Mouse (Mus musculus) lung, adult 18-20 months (tissue): ENCODE measurements around the gene Trmt5.
A peak's percentile ranks its signal among the peaks of the same experiment; 100 is the strongest.

ENCODE experiments used
- DNase-seq, 2 experiments: peaks; one replicate each; pipeline ENCODE4 v3.0.0; 2022; ENCODE audit warnings: mixed read lengths in 2 of 2

Trmt5 gene

DNA sequence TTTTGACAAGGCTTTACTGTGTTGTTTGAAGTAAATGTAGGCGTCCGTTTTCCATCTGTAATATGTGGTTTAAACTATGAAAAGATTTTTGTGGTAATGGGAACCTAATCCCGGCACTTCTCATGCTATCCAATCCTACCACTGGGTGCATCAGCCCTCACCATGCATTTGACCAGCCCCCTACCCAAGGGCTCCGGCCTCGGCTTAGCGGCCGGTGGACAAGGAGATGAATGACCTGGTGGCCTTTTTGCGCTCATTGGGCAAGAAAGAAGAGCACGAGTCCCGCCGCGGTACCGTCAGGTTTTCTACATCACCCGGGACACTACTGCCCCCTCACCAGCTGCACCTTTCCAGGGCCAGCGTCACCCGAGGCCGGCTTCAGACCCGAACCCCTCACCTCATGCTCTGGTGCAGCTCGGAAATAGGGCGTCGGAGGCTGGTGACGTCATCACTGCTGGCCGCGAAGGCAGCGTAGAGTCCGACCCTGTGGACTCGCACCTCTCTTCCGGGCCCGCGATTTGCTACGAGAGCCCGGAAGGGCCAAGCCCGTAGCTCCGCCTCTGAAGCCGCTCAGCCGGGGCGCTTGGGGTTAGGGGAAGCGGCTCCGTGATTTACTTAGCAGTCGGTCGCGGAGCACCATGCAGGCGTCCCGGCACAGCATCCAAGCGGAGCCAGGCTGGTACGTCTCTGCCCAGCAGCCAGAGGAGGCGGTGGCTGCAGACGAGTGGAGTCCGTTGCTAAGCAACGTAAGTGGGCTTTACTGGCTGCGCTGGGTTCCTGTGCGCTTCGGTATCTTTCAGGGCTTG lies at the start of gene Trmt5, which contains the start of gene Slc38a6:
Trmt5 (minus strand) TSS at position 424 of the 806 bp plus-strand sequence.
Slc38a6 (plus strand) TSS at position 493 of the 806 bp plus-strand sequence.
- DNase-seq, result peak; percentile 92 to 94

DNA sequence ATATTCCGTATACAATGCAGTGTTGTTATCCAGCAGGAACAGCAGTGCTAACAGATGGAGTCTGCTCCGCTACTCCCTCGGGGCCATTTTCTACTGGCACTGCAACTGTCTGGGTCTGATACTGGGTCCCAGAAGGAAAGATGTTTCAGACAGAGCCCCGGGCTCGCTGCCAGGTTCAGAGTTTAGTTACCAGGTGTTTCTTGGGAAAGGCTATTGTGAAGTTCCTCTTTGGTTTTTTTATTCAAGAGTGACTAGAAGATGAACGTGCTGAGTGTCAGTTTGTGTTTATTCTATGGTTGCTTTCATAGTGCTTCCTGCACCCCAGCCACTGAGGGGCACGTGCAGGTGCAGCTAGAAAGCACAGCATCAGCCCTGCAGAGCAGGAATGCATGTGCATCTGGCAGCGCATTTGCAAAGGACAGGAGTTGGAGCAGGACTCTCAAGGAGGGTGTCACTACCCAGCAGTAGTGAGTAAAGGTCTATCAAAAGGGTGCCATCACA lies 47.6 kb upstream of the Trmt5 start:
- DNase-seq, result no peak

DNA sequence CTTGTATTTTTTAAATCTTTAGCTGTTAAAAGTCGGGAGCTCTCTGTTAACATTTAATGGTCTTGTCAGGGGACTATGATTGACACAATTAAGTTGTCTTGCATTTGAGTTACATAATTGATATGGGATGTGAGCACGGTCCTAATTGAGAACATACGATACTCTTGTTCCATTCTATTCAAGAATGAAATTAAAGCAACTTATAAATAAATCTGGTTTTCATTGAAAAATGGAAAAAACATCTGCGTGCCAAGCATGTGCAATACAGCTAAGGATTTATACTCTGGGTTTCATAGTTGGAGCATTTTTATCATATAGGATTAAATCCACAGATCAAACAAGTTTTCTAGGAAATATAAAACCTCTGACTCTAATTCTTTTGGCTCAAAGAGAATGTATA lies 46.2 kb upstream of the Trmt5 start:
- DNase-seq, result no peak

DNA sequence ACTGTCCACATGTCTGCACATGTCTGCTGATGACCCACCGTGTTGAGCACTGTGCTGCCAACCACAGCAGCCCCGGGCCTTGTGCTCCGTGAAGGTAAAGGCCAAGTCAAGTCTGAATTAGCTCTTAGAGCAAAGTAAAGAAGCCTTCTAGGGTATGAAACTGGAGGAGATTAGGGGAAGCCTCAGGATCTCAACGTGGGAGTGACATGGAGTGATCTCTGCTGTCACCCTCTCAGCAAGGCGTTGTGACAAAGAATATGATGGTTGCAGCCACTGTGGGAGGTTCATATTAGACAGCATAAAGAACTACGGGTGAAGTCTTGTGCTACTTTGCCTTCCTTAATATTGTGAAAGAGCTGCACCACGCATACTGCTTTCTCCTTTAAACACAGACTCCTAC lies 43.7 kb upstream of the Trmt5 start:
- no peak for DNase-seq

DNA sequence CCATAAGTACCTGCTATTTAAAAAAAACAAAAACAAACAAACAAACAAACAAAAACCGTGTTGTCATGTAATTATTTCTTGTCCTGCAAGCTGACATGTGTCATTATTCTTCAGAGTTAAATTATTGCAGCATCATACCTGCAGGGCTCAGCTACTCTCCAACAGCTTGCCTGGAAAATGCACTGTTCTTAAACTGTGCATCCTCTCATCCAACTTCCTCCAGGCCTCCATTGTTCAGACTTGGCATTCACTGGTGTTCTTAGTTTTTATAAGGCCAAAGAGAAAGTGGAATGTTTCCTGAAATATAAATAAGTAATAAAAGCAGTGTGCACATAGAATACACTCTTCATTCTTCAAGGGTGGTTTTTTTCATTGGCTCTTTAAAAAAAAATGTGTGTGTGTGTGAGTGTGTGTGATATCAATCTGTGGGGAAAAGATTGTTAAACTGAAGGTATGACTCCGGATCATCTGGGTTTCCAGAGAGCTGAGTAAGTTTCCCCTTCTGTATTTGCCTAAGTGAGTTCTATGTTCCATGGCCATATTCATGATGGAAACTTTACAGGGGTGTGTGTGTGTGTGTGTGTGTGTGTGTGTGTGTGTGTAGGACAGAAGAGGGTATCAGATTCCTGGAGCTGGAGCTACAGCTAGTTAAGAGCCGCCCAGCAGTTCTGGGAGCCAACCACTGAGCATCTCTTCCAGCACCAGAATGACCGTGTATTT lies 42.1 kb upstream of the Trmt5 start:
- no peak for DNase-seq

DNA sequence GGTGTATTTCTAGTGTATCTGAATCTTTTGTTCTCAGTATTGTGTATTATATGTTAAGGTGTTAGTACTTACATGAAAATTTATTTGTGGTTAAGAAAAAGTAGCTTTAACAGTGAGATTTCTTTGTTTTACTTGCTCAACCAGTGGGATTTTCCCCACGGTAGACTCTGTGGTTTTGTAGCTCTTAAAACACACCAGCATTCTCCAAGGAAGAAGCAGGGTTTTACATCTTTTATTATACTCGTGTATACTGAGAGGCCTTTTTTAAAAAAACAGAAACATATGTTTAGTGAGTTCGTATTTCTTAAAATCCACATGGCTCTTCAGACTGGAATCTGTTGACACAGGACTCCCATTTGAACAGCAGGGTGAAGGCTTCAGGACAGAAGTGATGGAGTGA lies 40.9 kb upstream of the Trmt5 start:
- DNase-seq, result no peak

DNA sequence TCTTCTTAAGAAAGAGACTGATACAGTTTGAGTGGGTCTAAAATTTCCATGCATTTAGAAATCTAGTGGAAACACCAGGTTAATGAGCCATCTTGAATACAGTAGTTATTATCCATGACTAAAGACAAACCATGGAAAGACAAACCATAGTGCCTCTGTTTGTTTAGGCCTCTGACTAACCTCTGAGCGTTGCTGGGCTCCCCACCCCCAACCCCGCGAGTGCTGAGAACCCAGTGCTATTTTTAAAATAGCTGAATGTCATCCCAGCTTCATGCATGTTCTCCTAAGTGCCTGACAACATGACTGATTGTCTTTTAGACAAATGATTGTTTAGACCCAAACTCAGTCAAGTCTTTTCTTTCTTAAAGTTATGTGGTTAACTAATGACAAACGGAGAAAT lies 39.1 kb upstream of the Trmt5 start:
- no peak for DNase-seq

DNA sequence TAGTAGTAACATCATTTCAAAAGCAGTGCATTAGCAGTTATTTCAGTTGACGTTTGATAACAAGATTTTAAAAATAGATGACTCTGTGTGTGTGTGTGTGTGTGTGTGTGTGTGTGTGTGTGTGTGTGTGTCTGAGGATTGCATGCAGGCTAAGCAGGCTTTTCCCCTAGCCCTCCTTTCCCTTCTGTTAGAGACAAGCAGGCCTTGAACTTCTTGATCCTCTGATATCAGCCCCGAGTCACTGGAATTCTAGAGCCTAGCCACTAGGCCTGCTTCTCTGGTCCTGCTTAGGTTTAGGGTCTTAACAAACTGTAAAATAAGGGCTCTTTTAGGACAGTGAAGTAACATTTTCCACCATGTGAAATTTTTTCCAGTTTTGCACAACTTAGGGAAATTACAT lies 38.7 kb upstream of the Trmt5 start:
- no peak for DNase-seq

DNA sequence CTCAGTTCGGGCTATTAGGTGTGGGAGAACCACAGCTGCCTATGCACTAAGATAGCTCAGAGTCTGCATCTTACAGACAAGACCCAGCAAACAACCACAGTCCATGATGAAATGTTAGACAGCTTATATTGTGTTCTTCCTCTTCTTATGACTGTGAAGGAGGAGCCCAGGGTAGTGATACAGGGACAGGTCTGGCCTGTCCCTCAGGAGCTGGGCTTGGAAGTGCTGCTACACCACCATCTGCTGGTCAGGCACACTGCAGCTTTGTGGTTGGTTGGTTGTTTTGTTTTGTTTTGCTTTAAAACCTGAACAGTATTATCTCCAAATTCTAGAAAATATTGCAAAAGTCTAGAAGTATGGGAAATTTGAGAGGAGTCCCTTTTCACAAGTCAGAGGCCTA lies 38.2 kb upstream of the Trmt5 start:
- DNase-seq, result peak; percentile 42 to 52

DNA sequence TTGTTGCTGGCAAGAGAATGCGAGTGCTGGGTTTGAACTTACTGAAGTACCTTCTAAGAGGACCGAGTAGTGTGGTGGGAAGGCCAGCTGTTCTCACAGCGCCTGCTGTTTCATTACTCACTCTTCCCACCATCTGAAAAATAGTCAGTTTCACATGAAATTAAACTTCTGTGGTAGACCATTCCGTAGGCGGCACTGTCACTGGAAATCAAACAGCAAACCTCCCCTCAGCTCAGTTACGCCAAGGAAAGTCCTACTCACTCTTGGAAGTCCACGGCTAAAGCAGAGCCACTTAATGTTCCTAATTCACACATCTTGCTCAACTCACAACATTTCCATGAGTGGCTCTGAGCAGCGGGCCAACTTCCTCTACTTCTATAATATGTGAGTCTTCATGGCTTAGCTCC lies 37.7 kb upstream of the Trmt5 start:
- DNase-seq, result peak; percentile 60 to 70

DNA sequence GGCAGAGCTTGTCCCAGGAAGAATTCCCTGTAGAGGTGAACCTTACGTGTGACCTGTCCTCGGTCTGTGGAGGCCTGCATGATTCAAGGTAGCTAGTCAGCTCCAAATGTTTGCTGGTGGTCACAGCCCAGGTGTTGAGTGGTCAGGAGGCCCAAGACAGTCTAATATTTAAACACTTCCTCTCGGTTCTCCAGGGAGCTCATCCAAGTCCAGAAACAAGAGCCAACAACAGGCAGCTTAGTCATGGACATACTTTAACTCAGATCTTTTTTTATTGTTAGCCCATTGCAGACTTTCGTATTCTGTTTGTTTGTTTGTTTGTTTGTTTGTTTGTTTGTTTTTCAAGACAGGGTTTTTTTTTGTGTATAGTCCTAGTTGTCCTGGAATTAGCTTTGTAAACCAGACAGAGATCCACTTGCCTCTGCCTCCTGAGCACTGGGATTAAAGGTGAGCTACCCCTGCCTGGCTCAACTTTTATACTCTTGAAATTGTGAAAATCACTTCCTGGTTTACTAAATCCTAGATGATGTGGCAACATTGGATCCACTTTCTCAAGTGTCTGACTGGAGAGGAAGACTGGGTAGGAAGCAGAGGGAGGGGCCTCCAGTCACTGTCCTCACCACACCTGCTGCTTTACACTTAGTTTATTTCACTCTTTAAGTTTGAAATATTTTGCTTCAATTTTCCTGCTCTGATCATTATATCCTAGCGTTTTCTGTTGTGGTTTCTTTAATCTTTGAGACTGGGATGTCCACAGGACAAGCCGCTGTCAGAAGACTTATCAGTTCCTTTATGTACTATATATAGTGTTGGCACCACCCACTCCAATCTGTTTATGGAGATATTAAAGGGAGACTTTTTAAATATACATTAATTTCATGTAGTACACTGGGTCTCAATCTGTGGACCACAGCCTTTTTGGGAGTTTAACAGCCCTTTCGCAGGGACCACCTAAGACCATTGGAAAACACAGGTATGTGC lies 31.5 kb upstream of the Trmt5 start:
- no peak for DNase-seq

DNA sequence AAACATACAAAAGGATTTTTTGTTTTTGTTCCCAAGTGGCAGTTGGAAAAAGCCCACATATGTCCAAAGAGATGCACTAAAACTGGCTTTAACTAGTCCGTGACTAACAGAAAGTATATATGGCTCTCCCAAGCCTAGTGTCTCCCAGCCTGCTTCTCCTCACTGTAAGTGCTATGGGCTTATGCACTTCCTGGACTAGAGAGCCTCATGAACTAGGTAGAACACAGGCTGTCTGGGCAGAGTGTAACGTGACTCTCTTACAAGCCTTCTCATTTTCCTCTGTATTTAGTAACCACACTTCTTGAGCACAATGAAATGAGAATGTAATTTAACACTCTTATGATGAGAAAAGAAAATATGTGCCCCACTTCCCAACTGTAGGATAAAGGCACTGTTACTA lies 22.2 kb upstream of the Trmt5 start:
- DNase-seq, result no peak

DNA sequence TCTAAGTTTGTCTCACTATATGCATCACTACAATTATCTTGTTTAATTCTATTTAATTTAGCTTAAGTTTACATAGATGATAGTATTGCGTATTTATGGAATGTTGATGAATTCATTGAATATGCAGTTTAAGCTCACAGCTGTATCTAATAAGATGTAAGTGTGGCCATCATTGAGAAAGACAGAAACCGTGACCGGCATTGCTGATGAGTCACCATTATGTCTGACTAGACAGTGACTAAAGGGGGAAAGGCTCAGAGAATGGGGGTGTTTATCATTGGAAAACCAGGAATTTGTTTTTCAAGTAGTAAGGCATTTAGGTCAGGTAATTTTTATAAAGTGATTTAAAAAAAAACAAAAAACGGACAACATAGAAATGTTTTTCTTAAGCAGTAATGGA lies 21.2 kb upstream of the Trmt5 start:
- no peak for DNase-seq

DNA sequence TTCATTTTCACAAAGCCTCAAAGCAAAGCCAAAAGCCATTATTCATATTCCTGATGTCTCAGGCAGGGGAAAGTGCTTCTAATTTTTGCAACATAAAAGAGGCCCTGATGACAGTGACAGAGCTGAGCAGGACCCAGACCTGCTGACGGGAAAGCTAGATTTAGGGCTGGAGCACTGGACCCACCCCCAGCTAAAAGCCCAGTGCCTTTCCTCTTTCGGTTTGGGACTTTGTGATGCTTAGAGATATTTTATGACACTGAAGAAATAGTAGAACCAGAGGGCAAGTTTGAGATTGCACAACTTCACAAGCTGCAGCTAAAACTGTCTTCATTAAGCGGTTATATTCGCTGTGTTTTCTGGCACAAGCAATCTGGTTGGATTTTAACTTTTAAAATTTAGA lies 18.1 kb upstream of the Trmt5 start:
- no peak for DNase-seq

DNA sequence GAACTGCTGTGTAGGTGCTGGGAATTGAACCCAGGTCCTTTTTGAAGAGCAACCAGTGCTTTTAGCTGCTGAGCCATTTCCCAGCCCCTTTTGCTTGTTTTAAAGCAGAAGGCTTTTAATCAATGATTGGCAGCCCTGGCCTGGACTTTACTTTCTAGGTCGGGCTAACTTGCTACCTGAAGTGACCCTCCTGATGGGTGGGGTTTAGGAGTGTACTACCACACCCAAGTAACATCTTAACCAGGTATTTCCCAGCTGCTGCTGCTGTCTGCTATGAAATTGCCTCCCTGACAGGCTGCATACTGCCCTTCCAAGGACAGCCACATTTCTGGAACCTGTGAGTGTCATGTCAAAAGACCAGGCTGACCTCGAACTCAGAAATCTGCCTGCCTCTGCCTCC lies 14.0 kb upstream of the Trmt5 start:
- DNase-seq, result no peak

DNA sequence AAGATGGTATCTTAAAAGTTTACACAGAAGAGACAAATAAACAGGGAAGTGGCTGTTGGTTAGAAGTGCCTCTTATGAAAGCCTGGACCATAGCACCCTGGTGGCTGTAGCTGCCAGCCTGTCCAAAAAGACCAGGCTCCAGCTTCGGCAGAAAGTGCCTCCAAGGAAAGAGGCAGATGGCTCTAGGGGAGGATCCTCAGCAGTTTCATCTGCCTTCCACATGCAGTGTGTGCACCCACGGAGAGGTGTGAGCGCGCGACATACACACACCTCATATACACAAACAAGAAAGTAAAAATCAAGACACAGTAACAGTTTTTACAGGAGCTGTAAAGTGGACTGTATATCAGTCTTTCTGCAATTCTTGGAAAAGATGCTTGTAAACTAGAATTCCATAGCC lies 12.1 kb upstream of the Trmt5 start:
- DNase-seq, result no peak

DNA sequence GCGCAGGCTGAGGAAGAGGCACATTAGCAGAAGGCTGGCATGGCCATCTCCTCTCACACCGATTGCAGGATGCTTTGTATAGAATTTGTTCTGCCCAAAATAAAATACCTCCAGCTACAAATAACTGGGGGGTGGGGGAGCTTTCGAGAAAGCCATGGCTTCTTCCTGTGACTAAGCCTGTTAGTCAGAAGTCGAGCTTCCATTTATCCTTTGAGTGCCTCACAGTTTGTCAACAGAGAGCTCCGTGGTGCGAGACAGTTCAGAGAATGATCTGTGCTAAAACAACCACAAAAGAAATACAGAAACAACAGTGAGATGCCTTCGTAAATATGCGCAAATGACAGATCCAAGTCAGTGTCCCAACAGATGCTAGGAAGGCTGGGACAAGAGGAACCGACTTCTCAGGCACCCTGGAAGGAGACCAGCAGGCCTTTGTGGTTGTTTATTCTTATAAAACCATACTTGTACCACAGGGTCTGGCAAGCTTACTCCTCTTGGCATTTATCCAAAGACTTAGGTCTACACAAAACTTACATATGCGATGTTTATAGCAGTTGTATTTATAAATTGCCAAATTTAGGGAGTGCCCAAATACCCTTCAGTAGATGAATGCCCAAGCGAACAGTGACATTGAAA lies 9.1 kb upstream of the Trmt5 start:
- DNase-seq, result no peak

DNA sequence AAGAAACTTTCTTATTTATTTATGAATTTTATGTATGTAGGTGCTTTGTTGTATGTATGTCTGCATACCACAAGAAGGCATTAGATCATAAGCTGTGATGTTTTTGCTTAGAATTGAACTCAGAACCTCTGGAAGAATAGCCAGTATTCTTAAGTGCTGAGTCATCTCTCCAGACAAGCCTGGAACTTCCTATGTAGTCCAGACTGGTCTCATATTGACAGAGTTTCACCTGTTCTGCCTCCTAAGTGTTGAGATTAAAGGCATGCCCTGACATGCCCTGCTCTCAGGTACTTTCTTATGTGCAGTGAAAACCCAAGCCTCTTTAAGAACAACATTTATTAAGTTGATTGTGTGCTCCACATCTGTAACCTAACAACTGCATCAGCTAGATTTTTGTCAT lies 8.4 kb upstream of the Trmt5 start:
- peak in 1 of 2 experiments; percentile 35 for DNase-seq

DNA sequence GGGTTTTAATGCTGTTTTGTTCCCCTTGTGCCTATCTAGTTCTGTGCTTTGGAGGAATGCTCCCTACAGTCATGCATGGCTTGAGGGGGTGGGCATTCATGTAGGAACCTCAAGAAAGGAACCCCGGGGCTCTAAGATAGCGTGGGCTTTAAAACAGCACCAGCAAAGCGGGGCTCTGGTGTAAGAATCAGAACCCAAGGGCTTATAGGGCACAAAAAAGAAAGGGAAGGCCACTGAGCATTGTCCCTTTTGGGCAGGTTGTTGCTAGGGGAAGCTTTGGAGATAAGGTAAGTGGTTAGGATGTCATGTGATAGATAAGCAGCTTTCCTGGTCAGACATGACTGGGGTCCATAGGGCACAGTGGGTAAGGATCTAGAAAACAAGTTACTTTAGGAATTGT lies 2.1 kb upstream of the Trmt5 start:
- no peak for DNase-seq

DNA sequence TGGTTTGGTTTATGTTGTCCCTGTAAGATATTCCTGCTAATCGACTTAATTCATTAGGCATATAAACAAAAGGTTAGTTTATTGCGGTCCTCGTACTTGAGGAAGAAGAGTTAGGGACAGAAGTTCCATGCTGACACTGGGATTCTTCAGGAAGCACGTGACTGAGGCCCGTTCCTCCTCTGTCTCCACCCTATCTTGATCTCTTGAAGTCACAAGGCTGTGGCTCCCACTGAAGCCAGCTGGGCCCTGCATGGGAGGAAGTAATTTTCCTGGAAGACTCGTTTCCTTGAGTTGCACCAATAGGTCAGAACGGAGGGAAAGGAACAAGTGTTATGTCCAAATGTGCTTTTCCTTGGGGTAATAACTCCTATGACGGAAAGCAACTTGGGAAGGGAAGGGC lies 1.1 kb upstream of the Trmt5 start:
- peak; percentile 59 to 63 for DNase-seq

DNA sequence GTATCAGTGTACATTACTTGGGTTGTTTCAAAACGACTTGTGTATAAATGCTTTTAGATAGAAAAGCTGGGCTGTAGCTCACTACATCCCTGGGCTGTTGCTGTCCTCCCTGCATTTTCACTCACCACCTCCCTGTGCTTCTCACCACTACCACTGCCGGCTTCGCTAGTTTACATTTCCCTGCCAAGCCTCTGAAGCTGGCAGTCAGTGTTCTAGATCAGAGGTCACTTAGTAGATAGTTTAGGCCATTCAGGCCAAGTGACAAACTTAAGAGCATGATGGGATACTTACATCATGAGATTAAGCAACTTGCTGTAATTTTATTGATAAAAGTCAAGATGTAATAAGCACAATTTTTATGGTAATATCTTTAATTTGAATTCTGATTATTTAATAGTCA lies 11.6 kb downstream of the Trmt5 start:
- no peak for DNase-seq

DNA sequence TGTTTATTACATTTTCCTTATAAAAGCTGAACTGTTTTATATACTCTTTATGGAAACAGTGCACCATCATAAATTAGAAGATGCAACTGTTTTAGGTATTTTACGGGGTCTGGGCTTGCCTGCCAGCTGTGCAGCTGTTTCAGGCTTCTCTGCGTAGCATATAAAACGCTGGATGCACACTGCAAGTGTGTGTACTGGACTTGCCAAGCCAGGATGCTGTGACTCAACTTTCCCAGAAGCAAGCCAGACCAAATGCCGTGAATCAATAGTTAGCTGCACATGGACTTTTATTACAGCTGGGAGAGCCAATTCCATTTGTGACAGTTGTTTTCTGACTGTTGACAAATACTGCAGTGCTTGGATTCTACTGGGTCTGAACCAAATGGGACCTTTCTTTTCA lies 16.6 kb downstream of the Trmt5 start:
- no peak for DNase-seq
